Mouse (Mus musculus): ENCODE results near the gene Cacna2d3. TPM values are rescaled to one million over a fixed set of nuclear protein-coding genes. Genes with fewer than 3 reads are reported as not detected.

The Cacna2d3 gene
- total RNA-seq, 1 experiment from 2014 or later: not detected

GRCm38 (mm10) chr14:29130511-29130910, 591.2 kb downstream of the Cacna2d3 start:
- ATAC-seq (ENCODE audit: extremely low read depth, insufficient number of reproducible peaks, low FRiP score, poor library complexity, severe bottlenecking): no peak

- no peak for ATAC-seq (ENCODE audit: extremely low read depth, insufficient number of reproducible peaks, low FRiP score, poor library complexity, severe bottlenecking)
Measured at GRCm38 (mm10) chr14:29123886-29124285, 597.8 kb downstream of the Cacna2d3 start.

DNA sequence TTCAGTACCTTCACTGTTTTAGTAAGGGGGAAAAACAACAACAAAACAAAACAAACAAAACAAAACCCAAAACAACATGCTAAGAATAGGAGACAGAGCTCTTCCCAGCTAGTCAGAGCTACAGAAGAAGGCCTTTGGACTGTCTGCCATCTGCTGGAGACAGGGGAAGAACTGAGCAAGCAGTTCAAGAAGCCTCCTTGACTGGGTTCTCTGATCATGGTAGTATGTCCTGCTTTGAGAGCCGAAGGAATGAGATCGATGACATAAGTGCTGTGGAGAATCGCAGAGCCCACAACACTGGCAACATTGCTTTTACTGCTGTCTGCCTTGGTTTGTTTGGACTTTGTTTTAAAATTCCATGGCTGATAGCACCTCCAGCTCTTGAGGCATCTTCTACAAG, 598.9 kb downstream of the Cacna2d3 start:
- no peak for ATAC-seq (ENCODE audit: extremely low read depth, insufficient number of reproducible peaks, low FRiP score, poor library complexity, severe bottlenecking)

GRCm38 (mm10) chr14:29113852-29114450, 607.7 kb downstream of the Cacna2d3 start:
- no peak for ATAC-seq (ENCODE audit: extremely low read depth, insufficient number of reproducible peaks, low FRiP score, poor library complexity, severe bottlenecking)

GRCm38 (mm10) chr14:29111666-29112065, 610.0 kb downstream of the Cacna2d3 start:
- ATAC-seq (ENCODE audit: extremely low read depth, insufficient number of reproducible peaks, low FRiP score, poor library complexity, severe bottlenecking): no peak

DNA sequence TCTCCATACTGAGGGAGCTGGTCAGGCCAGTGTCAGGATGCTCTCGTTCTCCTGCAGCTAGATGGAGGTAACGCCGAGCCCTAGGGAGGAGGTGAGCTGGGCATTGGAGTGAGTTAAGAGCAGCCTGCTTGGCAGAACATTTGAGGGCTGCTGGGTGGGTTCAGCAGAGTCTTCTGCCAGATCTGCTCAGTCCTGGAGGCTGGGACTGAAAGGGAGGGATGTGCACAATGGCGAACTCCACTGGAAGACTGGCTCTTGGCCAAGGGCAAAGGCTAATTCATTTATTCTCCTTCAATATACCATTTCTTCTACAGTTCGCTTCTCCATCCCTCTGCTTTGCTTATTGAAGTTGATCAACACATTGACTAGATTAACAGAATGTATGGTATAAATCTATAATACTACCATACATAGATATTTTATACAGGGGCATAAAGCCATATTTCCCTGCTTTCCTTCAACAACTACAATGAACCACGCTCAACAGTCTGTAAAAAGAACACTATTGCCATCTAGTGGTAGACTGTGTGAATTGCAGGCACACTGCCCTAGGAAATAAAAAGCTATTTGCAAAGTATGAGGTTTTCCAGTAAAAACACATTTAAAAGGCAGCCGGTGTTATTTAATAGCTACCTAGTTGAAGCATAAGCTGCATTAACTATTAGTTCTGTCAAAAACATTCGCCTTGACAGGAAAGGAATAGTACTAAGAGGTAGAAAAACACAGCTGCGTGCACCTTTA, 611.1 kb downstream of the Cacna2d3 start:
- ATAC-seq (ENCODE audit: extremely low read depth, insufficient number of reproducible peaks, low FRiP score, poor library complexity, severe bottlenecking): no peak

DNA sequence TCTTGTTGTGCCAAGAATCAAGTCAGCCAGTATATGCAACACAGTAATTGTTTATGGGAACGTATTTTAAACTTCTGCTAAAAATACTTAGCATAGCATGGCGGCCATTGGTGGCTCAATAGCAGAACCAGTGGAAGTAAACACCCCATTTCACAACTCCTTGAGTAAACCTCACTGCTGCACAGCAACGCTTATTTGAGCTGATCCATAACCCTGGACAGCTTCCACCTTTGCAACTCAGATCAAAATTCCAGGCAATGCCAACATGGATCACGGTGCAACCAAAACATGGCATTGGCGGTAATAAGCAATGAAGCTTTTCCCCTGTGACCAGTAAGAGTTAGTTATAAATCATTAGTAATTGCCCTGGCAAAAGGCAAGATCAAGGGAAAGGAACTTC, 614.2 kb downstream of the Cacna2d3 start:
- ATAC-seq (ENCODE audit: extremely low read depth, insufficient number of reproducible peaks, low FRiP score, poor library complexity, severe bottlenecking): no peak

DNA sequence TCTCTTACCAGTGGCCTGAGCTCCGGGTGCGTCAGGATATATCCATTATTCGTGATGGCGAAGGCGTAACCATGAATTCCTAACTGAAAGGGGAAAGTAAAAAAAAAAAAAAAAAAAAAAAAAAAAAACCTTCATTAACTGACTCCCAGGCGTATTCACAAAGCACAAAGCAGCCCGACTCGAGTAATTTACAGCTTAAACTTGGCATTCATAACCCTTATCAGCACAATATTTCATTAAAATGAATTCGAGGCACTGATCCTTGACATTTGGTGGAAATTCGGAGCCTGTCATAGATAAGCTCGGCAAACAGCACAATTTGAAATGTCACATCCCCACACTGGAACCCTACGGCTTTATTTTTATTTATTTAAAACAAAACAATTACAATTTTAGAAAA, 623.9 kb downstream of the Cacna2d3 start:
- ATAC-seq (ENCODE audit: extremely low read depth, insufficient number of reproducible peaks, low FRiP score, poor library complexity, severe bottlenecking): no peak

GRCm38 (mm10) chr14:29095431-29095830, 626.2 kb downstream of the Cacna2d3 start:
- ATAC-seq (ENCODE audit: extremely low read depth, insufficient number of reproducible peaks, low FRiP score, poor library complexity, severe bottlenecking): no peak

- no peak for ATAC-seq (ENCODE audit: extremely low read depth, insufficient number of reproducible peaks, low FRiP score, poor library complexity, severe bottlenecking)
Measured at GRCm38 (mm10) chr14:29090074-29090473, 631.6 kb downstream of the Cacna2d3 start.

DNA sequence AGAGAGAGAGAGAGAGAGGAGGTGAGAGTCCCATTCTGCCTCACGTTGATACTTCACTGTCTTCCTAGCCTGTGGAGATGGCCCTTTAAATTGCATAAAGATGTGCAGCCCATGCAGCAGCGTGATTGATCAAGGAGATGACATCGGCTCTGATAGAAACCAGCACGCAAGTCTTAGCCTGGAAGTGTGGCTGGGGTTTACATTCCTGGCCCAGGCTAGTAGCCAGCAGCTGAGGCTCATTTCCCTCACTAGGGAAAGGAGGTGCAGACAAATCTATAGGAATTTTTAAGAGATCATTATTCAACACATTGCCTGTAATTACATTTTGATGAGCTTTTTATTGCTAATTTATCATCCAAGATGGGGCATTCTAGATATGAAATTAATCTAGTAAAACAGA, 635.1 kb downstream of the Cacna2d3 start:
- ATAC-seq (ENCODE audit: extremely low read depth, insufficient number of reproducible peaks, low FRiP score, poor library complexity, severe bottlenecking): no peak

GRCm38 (mm10) chr14:29085493-29086159, 636.0 kb downstream of the Cacna2d3 start:
- no peak for ATAC-seq (ENCODE audit: extremely low read depth, insufficient number of reproducible peaks, low FRiP score, poor library complexity, severe bottlenecking)

DNA sequence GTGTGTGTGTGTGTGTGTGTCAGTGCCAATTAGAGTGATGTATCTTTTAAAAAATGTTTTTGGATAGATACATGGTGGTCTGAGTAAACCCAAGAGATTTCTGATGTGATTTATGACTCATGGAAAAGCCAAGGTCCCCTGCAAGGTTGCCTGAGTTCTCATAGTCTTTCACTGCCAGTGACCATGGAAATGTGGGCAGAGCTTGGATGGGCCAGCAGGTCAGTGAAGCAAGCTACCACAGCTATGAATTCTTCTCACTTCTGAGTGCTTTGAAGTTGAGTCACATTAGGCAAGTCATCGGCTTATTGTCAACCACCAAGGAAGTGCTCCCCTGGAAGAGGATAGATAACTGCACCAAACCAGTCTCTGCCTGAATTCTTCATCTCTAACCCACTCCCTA, 639.5 kb downstream of the Cacna2d3 start:
- ATAC-seq (ENCODE audit: extremely low read depth, insufficient number of reproducible peaks, low FRiP score, poor library complexity, severe bottlenecking): no peak

DNA sequence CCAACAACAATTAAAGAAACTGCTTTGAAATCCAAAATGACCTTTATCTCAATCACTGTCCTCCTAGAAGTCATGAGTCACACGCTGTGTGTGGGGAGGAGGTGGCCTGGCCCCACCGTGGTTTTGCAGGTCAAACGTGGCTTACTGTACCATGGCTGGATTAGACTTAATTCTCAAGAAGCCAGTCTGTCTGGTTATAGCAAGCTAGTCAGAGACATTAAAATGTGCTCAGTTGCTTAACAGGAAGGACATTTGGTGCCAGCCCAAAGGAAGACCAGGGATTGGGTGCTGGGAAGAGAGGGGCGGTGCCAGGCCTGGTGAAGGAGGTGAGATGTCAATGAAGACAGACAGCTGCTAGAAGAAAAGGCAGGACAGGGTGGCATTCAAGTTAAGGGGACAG, 641.0 kb downstream of the Cacna2d3 start:
- ATAC-seq (ENCODE audit: extremely low read depth, insufficient number of reproducible peaks, low FRiP score, poor library complexity, severe bottlenecking): no peak

- no peak for ATAC-seq (ENCODE audit: extremely low read depth, insufficient number of reproducible peaks, low FRiP score, poor library complexity, severe bottlenecking)
Measured at GRCm38 (mm10) chr14:29080228-29080627, 641.4 kb downstream of the Cacna2d3 start.

- no peak for ATAC-seq (ENCODE audit: extremely low read depth, insufficient number of reproducible peaks, low FRiP score, poor library complexity, severe bottlenecking)
Measured at GRCm38 (mm10) chr14:29077418-29077817, 644.2 kb downstream of the Cacna2d3 start.

GRCm38 (mm10) chr14:29073747-29074146, 647.9 kb downstream of the Cacna2d3 start:
- no peak for ATAC-seq (ENCODE audit: extremely low read depth, insufficient number of reproducible peaks, low FRiP score, poor library complexity, severe bottlenecking)

DNA sequence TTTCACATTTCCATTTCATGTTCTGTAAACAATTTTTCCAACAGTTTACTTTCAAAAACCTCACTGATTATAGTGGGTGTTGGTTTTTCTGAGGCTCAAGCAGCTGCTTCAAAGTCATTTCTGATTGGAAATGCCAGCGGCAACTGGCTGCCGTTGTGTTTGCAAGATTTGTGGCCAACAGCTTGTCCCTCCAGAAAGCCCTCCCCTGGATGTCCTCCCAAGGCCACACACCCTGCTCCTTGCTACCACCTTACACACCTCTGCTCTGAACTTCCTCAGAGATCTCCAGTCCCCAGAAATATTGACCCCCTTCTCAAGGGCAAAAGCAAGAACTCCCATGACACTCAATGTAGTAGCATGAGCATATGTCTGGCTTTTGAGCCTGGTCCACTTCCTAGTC, 659.0 kb downstream of the Cacna2d3 start:
- ATAC-seq (ENCODE audit: extremely low read depth, insufficient number of reproducible peaks, low FRiP score, poor library complexity, severe bottlenecking): no peak

DNA sequence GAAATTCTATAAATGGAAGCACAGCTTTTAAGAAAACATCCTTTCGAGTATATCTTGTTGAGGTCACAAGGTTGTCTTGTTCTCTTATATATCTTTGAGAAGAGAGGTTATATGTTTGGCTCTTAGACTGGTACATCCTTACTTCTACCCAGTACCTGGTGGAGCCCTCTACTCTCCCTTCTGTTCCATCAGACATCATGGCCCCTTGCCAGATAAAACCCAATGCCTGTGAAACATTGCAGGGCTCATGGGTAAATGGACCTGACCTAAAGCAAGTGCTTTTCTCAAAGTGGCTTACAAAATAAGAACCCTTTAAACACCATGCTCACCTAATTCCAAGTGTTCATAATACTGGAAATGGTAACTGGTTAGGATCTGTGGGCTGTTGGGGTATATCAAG, 660.2 kb downstream of the Cacna2d3 start:
- no peak for ATAC-seq (ENCODE audit: extremely low read depth, insufficient number of reproducible peaks, low FRiP score, poor library complexity, severe bottlenecking)

GRCm38 (mm10) chr14:29060679-29061078, 661.0 kb downstream of the Cacna2d3 start:
- ATAC-seq (ENCODE audit: extremely low read depth, insufficient number of reproducible peaks, low FRiP score, poor library complexity, severe bottlenecking): no peak
